In the genomic region with DNA sequence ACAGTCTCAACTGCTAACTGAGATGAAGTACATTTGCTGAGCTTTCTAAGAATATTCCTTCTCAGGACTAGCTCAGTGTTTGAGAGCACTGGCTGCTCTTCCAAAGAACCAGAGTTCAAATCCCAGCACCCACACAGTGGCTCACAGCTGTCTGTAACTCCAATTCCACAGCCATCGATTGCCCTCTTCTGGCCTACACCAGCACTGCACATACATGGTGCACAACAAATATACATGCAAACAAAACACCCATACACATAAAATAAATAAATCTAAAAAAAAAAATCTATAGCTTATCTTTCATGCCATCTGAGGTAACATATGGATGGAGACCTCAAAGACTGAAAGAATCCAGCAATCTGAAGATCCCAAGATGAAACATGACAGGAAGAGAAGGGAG, we compare ENCODE assay signal across 17 mouse cellular contexts. TPM values are rescaled to one million over a fixed set of nuclear protein-coding genes. Genes with fewer than 3 reads are reported as not detected.
"Had no signal": no experiment of that assay in that cellular context is flagged by ENCODE, and none has a peak within 500 bp of the region (broad histone marks: within the 10 kb centered on the region; RNA-seq: fewer than 3 reads in every experiment).

No protein-coding gene starts in this region.

- H3K4me1 ChIP-seq: limb, embryonic 15.5 days; midbrain, embryonic 13.5 days; neural tube, embryonic 15.5 days had no signal

- H3K9me3 ChIP-seq: limb, embryonic 15.5 days; midbrain, embryonic 13.5 days; neural tube, embryonic 15.5 days had no signal

- H3K36me3 ChIP-seq: limb, embryonic 15.5 days; midbrain, embryonic 13.5 days; neural tube, embryonic 15.5 days had no signal

- H3K4me3 ChIP-seq: limb, embryonic 15.5 days; midbrain, embryonic 13.5 days; neural tube, embryonic 15.5 days had no signal

- H3K27me3 ChIP-seq: limb, embryonic 15.5 days; midbrain, embryonic 13.5 days; neural tube, embryonic 15.5 days had no signal

- DNase-seq: kidney, adult 9 months; kidney, postnatal 4 days; lung, adult 2 months; lung, postnatal 36 days; right cerebral cortex, adult 18-20 months; right cerebral cortex, postnatal 25 days; thymus, adult 18-20 months; thymus, postnatal 14 days had no signal

- H3K27ac ChIP-seq: kidney, postnatal 0 days; limb, embryonic 15.5 days; liver, embryonic 14.5 days; midbrain, embryonic 13.5 days; neural tube, embryonic 15.5 days had no signal

- H3K9ac ChIP-seq: limb, embryonic 15.5 days; liver, embryonic 14.5 days; midbrain, embryonic 13.5 days; neural tube, embryonic 15.5 days had no signal

RNA-seq across cellular contexts. Expression of gene Tmem114, which starts 36.4 kb away (rescaled TPM):
- polyA plus RNA-seq: kidney, postnatal 0 days; limb, embryonic 11.5 days; limb, embryonic 15.5 days; lung, adult 2 months; lung, postnatal 0 days; neural tube, embryonic 11.5 days; small intestine, adult 2 months had no signal
